Mouse (Mus musculus) adipocyte (in vitro differentiated cells): Measurements from ENCODE around the gene Lamb1.

Experiments
- DNase-seq: peaks from one replicate; pipeline ENCODE4 v3.0.0-alpha.2; 2016; ENCODE audit warnings: low spot score

Lamb1 gene

GRCm38 (mm10) chr12:31289046-31289445, 24.0 kb downstream of the Lamb1 start:
- no peak for DNase-seq

- DNase-seq = no peak
Observed at GRCm38 (mm10) chr12:31290951-31291350, 25.9 kb downstream of the Lamb1 start.

GRCm38 (mm10) chr12:31293361-31294142, 28.5 kb downstream of the Lamb1 start:
- no peak for DNase-seq

GRCm38 (mm10) chr12:31294526-31294925, 29.5 kb downstream of the Lamb1 start:
- DNase-seq = no peak

- DNase-seq = no peak
Observed at GRCm38 (mm10) chr12:31294996-31295395, 30.0 kb downstream of the Lamb1 start.

GRCm38 (mm10) chr12:31295505-31295904, 30.5 kb downstream of the Lamb1 start:
- DNase-seq = peak; percentile 46

- no peak for DNase-seq
Observed at GRCm38 (mm10) chr12:31296097-31296496, 31.1 kb downstream of the Lamb1 start.

- no peak for DNase-seq
Observed at GRCm38 (mm10) chr12:31298122-31298521, 33.1 kb downstream of the Lamb1 start.

- no peak for DNase-seq
Observed at GRCm38 (mm10) chr12:31298530-31298929, 33.5 kb downstream of the Lamb1 start.

- DNase-seq = no peak
Observed at GRCm38 (mm10) chr12:31299126-31299525, 34.1 kb downstream of the Lamb1 start.

GRCm38 (mm10) chr12:31299676-31300197, 34.7 kb downstream of the Lamb1 start:
- no peak for DNase-seq

GRCm38 (mm10) chr12:31300276-31300675, 35.2 kb downstream of the Lamb1 start:
- DNase-seq = no peak

- DNase-seq = peak; percentile 83
Observed at GRCm38 (mm10) chr12:31302266-31302665, 37.2 kb downstream of the Lamb1 start.

- peak; percentile 21 for DNase-seq
Observed at GRCm38 (mm10) chr12:31302766-31303511, 37.9 kb downstream of the Lamb1 start.

- DNase-seq = peak; percentile 49
Observed at GRCm38 (mm10) chr12:31306075-31306675, 41.1 kb downstream of the Lamb1 start.

GRCm38 (mm10) chr12:31307011-31307410, 42.0 kb downstream of the Lamb1 start:
- peak; percentile 25 for DNase-seq

GRCm38 (mm10) chr12:31307756-31308155, 42.7 kb downstream of the Lamb1 start:
- DNase-seq = no peak

- DNase-seq = no peak
Observed at GRCm38 (mm10) chr12:31310687-31311086, 45.7 kb downstream of the Lamb1 start.

- no peak for DNase-seq
Observed at GRCm38 (mm10) chr12:31311671-31312265, 46.7 kb downstream of the Lamb1 start.

- DNase-seq = no peak
Observed at GRCm38 (mm10) chr12:31312281-31312680, 47.2 kb downstream of the Lamb1 start.

GRCm38 (mm10) chr12:31313136-31313535, 48.1 kb downstream of the Lamb1 start:
- DNase-seq = no peak

GRCm38 (mm10) chr12:31314310-31314709, 49.3 kb downstream of the Lamb1 start:
- DNase-seq = no peak
